Mouse (Mus musculus): ENCODE data around the gene Kcnj3. TPM values are rescaled to one million over a fixed set of nuclear protein-coding genes. Genes with fewer than 3 reads are reported as not detected.
"Not testable (repeated sequence)": the region's sequence is repeated elsewhere in the genome, so short reads cannot be mapped to it uniquely, and the experiment has no call there.

Kcnj3 gene
- polyA plus RNA-seq, 1 experiment from 2014 or later = 1.1 TPM

GRCm38 (mm10) chr2:55459195-55459594, 23.4 kb downstream of the Kcnj3 start:
- Histone ChIP-seq H3K9ac (no peak overlapping the region), H3K27ac (no peak overlapping the region), H3K4me2 (no peak overlapping the region), H3K36me3 (replicated peaks) (no peaks in the 10 kb centered on the region), H3K4me3 (replicated peaks) (no peak overlapping the region), H3K27me3 (no peaks in the 10 kb centered on the region), H3K9me3 (no peaks in the 10 kb centered on the region), H3K4me1 (no peaks in the 10 kb centered on the region)
- WGBS = 91% methylated on average over 2 of the region's 2 CpGs
- ATAC-seq (ENCODE audit: low FRiP score) = no peak

GRCm38 (mm10) chr2:55469141-55469540, 33.4 kb downstream of the Kcnj3 start:
- H3K36me3 ChIP-seq (replicated peaks) = no peaks in the 10 kb centered on the region
- no peaks in the 10 kb centered on the region for H3K9me3 ChIP-seq
- H3K4me2 ChIP-seq = no peak overlapping the region
- H3K4me3 ChIP-seq (replicated peaks) = no peak overlapping the region
- H3K9ac ChIP-seq = no peak overlapping the region
- no peak overlapping the region for H3K27ac ChIP-seq
- no peaks in the 10 kb centered on the region for H3K4me1 ChIP-seq
- no peaks in the 10 kb centered on the region for H3K27me3 ChIP-seq
- WGBS = 19% methylated on average over 2 of the region's 2 CpGs
- no peak for ATAC-seq (ENCODE audit: low FRiP score)

- Histone ChIP-seq H3K4me1 (no peaks in the 10 kb centered on the region), H3K4me2 (no peak overlapping the region), H3K4me3 (replicated peaks) (no peak overlapping the region), H3K27ac (no peak overlapping the region), H3K9me3 (no peaks in the 10 kb centered on the region), H3K27me3 (no peaks in the 10 kb centered on the region), H3K36me3 (replicated peaks) (no peaks in the 10 kb centered on the region), H3K9ac (no peak overlapping the region)
- 99% methylated on average over 2 of the region's 2 CpGs for WGBS
- ATAC-seq (ENCODE audit: low FRiP score) = no peak
Measured at GRCm38 (mm10) chr2:55470006-55470405, 34.2 kb downstream of the Kcnj3 start.

DNA sequence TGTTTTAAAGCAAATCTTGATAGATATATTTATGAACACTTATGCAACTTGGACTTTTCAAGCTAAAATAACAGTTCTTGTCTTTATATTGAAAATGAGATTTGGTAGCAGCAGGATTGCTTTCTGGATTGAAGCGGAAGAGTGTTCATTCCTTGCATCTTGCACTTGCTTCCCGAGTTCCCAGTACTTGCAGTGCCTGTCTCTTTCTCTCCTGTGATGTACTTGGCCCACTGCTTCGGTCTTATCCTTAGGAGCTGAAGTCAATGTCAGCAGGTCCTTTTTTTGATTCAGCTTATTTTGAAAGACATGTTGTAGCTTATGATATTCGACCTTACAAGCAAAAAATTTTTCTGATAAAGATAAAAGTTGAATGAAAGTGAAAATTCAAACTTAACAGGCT, 43.7 kb downstream of the Kcnj3 start:
- Histone ChIP-seq H3K36me3 (replicated peaks) (no peaks in the 10 kb centered on the region), H3K4me2 (no peak overlapping the region), H3K27me3 (no peaks in the 10 kb centered on the region), H3K4me3 (replicated peaks) (no peak overlapping the region), H3K27ac (no peak overlapping the region), H3K9me3 (no peaks in the 10 kb centered on the region), H3K4me1 (no peaks in the 10 kb centered on the region), H3K9ac (no peak overlapping the region)
- ATAC-seq (ENCODE audit: low FRiP score) = no peak
- 85% methylated on average over 4 of the region's 4 CpGs for WGBS

- H3K9me3 ChIP-seq = no peaks in the 10 kb centered on the region
- no peaks in the 10 kb centered on the region for H3K4me1 ChIP-seq
- WGBS = 74% methylated on average over 4 of the region's 4 CpGs
- H3K9ac ChIP-seq = no peak overlapping the region
- H3K4me3 ChIP-seq (replicated peaks) = no peak overlapping the region
- no peaks in the 10 kb centered on the region for H3K27me3 ChIP-seq
- no peak for ATAC-seq (ENCODE audit: low FRiP score)
- no peak overlapping the region for H3K4me2 ChIP-seq
- H3K27ac ChIP-seq = no peak overlapping the region
- H3K36me3 ChIP-seq (replicated peaks) = no peaks in the 10 kb centered on the region
Measured at GRCm38 (mm10) chr2:55479933-55480601, 44.3 kb downstream of the Kcnj3 start.

DNA sequence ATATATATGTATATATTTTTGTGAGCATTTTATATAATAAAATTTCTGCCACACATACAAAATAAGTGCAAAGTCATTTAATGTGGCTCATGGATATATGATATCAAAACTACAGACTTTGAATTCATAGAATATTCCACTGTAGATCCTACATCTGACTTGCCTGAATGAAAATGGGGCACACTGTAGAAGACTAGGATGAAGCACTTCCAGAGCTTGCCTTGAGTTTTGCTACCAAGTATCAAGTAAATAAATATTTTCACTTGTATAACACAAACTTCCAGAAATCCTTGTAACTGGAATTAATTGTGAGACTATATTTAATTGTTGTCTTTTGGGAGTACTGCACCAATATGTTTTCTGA, 44.8 kb downstream of the Kcnj3 start:
- Histone ChIP-seq H3K27me3 (no peaks in the 10 kb centered on the region), H3K9ac (no peak overlapping the region), H3K27ac (no peak overlapping the region), H3K36me3 (replicated peaks) (no peaks in the 10 kb centered on the region), H3K4me1 (no peaks in the 10 kb centered on the region), H3K4me3 (replicated peaks) (no peak overlapping the region), H3K9me3 (no peaks in the 10 kb centered on the region), H3K4me2 (no peak overlapping the region)
- no peak for ATAC-seq (ENCODE audit: low FRiP score)

DNA sequence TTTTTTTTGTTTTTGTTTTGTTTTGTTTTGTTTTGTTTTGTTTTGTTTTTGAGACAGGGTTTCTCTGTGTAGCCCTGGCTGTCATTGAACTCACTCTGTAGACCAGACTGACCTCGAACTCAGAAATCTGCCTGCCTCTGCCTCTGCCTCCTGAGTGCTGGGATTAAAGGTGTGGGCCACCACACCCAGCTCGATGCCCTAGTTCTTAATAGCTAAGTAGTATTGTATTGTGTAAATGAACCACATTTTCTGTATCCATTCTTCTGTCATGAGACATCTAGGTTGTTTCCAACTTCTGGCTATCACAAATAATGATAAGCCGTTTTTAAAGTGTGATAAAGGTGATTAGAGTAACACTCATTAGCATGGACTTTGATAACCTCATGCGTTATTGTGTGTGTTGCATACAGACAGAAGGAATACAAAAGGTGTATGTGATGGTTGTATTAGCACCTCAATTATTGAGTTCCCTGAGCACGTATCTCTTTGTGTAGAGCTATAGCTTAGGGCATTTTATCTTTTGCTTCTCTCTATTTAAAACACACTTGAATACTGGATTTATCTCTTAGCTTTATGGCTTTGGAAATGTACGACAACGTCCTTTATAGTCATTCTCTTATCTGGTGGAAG, 49.8 kb downstream of the Kcnj3 start:
- H3K27me3 ChIP-seq; H3K9ac ChIP-seq; H3K36me3 ChIP-seq (replicated peaks); H3K4me3 ChIP-seq (replicated peaks); H3K9me3 ChIP-seq; H3K4me2 ChIP-seq; H3K4me1 ChIP-seq; H3K27ac ChIP-seq; ATAC-seq (ENCODE audit: low FRiP score): not testable (repeated sequence)
- 92% methylated on average over 7 of the region's 7 CpGs for WGBS

DNA sequence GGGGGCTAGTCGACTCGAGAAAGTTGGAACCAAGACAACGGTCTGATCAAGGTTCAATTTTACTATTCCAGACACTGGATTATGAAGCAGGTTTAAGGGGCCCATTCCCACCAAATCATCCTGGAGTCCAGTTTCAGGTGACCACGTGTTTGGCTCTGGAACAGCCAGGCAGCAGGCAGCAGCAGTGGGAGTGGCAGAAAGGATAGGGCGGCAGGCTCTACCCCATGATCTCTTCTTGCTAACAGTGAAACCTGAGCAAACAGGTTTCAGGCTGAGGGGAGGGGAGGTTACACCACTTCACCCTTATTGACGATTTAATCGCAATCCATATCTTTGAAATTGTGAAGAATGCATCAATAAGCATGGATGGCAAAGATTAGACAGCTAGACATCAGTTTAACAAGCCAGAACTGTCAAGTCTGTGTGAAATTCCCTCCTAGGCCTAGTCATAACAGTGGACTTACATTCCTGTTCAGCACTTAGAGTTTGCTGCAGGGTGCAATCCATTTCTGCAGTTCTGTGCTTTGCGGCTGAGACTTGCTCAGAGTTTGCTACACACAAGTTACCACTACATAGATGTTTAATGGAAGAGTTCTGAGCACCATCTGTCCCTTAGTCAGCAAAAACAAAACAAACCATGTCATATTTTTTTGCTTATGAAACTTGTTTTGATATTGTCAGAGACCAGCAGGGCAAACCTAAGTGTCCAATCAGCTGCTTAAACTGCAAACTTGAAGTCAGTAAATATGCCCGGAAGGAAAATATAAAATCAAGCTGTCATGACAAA, 67.8 kb downstream of the Kcnj3 start:
- no peak overlapping the region for H3K4me2 ChIP-seq
- no peak overlapping the region for H3K9ac ChIP-seq
- no peak overlapping the region for H3K27ac ChIP-seq
- H3K9me3 ChIP-seq = no peaks in the 10 kb centered on the region
- no peaks in the 10 kb centered on the region for H3K4me1 ChIP-seq
- H3K4me3 ChIP-seq (replicated peaks) = no peak overlapping the region
- 78% methylated on average over 9 of the region's 9 CpGs for WGBS
- ATAC-seq (ENCODE audit: low FRiP score) = no peak
- no peaks in the 10 kb centered on the region for H3K27me3 ChIP-seq
- H3K36me3 ChIP-seq (replicated peaks) = no peaks in the 10 kb centered on the region

DNA sequence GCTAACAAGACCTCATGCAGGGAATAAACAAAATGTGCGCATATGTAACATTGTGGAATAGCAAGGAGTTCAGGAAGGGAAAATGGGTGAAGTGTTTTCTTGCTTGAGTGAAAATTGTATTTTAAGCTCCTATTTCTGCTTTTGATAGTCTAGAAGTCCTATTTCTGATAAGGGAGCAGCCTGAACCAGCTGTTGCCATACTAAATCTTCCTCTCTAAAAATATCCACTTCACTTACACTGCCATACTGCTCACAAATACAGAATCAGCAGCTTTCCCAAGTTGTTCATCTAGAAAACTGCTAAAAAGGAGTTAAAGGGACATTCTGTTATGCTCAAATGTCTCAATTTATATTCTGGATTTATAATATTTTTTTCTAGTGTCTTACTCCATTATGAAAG, 69.9 kb downstream of the Kcnj3 start:
- Histone ChIP-seq H3K4me2 (no peak overlapping the region), H3K36me3 (replicated peaks) (no peaks in the 10 kb centered on the region), H3K4me3 (replicated peaks) (no peak overlapping the region), H3K27ac (no peak overlapping the region), H3K4me1 (no peaks in the 10 kb centered on the region), H3K27me3 (no peaks in the 10 kb centered on the region), H3K9ac (no peak overlapping the region), H3K9me3 (no peaks in the 10 kb centered on the region)
- ATAC-seq (ENCODE audit: low FRiP score) = no peak
- 88% methylated on average over 1 of the region's 1 CpGs for WGBS

GRCm38 (mm10) chr2:55517297-55517696, 81.5 kb downstream of the Kcnj3 start:
- Histone ChIP-seq H3K9me3 (no peaks in the 10 kb centered on the region), H3K27ac (no peak overlapping the region), H3K4me3 (replicated peaks) (no peak overlapping the region), H3K27me3 (no peaks in the 10 kb centered on the region), H3K9ac (no peak overlapping the region), H3K36me3 (replicated peaks) (no peaks in the 10 kb centered on the region), H3K4me1 (no peaks in the 10 kb centered on the region), H3K4me2 (no peak overlapping the region)
- no peak for ATAC-seq (ENCODE audit: low FRiP score)

GRCm38 (mm10) chr2:55532738-55533491, 97.1 kb downstream of the Kcnj3 start:
- WGBS = 91% methylated on average over 8 of the region's 8 CpGs
- no peak overlapping the region for H3K27ac ChIP-seq
- H3K27me3 ChIP-seq = no peaks in the 10 kb centered on the region
- no peak overlapping the region for H3K4me2 ChIP-seq
- H3K4me3 ChIP-seq (replicated peaks) = no peak overlapping the region
- no peak for ATAC-seq (ENCODE audit: low FRiP score)
- H3K36me3 ChIP-seq (replicated peaks) = no peaks in the 10 kb centered on the region
- H3K9me3 ChIP-seq = no peaks in the 10 kb centered on the region
- no peak overlapping the region for H3K9ac ChIP-seq
- H3K4me1 ChIP-seq = no peaks in the 10 kb centered on the region

DNA sequence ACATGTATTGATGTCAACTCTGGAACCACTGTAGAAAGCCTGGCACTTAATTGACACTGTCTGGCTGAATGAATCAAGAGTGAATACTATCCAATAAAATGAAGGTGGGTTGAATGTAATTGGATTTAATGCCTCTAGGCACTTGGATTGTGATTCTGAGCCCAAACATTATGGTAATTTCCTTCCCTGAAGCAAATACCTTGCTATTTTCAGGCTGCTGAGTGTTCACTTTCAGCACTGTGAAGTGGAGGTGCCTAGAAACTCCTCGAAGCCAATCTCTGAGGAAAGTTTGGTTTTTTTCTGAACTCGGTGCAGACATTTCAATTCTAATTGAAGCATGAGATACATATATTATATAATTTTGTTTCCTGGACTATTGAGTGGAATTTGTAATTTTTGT, 99.2 kb downstream of the Kcnj3 start:
- no peak overlapping the region for H3K4me3 ChIP-seq (replicated peaks)
- no peak overlapping the region for H3K27ac ChIP-seq
- H3K9ac ChIP-seq = no peak overlapping the region
- H3K27me3 ChIP-seq = no peaks in the 10 kb centered on the region
- no peaks in the 10 kb centered on the region for H3K36me3 ChIP-seq (replicated peaks)
- no peak for ATAC-seq (ENCODE audit: low FRiP score)
- 92% methylated on average over 2 of the region's 2 CpGs for WGBS
- no peaks in the 10 kb centered on the region for H3K4me1 ChIP-seq
- H3K4me2 ChIP-seq = no peak overlapping the region
- H3K9me3 ChIP-seq = no peaks in the 10 kb centered on the region
